13 mouse cellular contexts compared by ENCODE assay signal in the genomic region with DNA sequence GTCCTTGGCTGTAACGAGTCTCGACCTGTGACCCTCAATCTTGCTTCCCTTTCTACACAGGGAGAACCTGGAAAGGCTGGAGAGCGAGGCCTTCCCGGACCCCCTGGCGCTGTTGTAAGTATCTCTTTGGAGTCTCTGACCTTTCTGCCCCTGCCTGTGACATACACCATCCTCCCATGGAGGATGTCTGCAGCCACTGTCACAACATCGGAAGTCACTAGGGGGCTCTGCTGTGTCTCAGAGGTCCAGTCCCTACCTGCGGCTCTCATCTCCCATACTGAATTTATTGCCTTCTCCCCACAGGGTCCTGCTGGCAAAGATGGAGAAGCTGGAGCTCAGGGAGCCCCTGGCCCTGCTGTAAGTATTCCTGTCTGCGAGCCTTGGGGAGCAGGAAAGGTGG. TPM values are rescaled to one million over a fixed set of nuclear protein-coding genes. Genes with fewer than 3 reads are reported as not detected.
DNase-seq lines count a peak whose midpoint lies in the region; ATAC-seq and TF ChIP-seq lines count a peak whose summit lies in the region.
"Had no signal": no experiment of that assay in that cellular context is flagged by ENCODE, and none has a peak within 500 bp of the region (broad histone marks: within the 10 kb centered on the region; RNA-seq: fewer than 3 reads in every experiment).

No protein-coding gene starts in this region.

- H3K4me2 ChIP-seq in stomach, embryonic 15.5 days, result no peak overlapping the region
- H3K4me2 ChIP-seq: forebrain, embryonic 13.5 days had no signal

- no peak for ATAC-seq in stomach, embryonic 15.5 days (ENCODE audit: insufficient read depth, low FRiP score, low read depth)
- ATAC-seq: forebrain, embryonic 13.5 days; midbrain, embryonic 16.5 days had no signal

- no peaks in the 10 kb centered on the region for H3K9me3 ChIP-seq in stomach, embryonic 15.5 days
- H3K9me3 ChIP-seq: forebrain, embryonic 13.5 days had no signal

- no peak overlapping the region for H3K27ac ChIP-seq in heart, adult 2 months
- H3K27ac ChIP-seq in left cerebral cortex, adult 2 months, result no peak overlapping the region
- H3K27ac ChIP-seq in stomach, embryonic 15.5 days, result peak overlapping the region; percentile 75
- H3K27ac ChIP-seq: forebrain, embryonic 13.5 days had no signal

- no peaks in the 10 kb centered on the region for H3K4me1 ChIP-seq in heart, adult 2 months (ENCODE audit: control insufficient read depth, insufficient read depth, low read length)
- peaks cover 11% of the 10 kb centered on the region for H3K4me1 ChIP-seq in stomach, embryonic 15.5 days
- H3K4me1 ChIP-seq: forebrain, embryonic 13.5 days had no signal

- no peak overlapping the region for H3K4me3 ChIP-seq in heart, adult 2 months
- no peak overlapping the region for H3K4me3 ChIP-seq in left cerebral cortex, adult 2 months
- H3K4me3 ChIP-seq in stomach, embryonic 15.5 days (replicated peaks), result no peak overlapping the region
- H3K4me3 ChIP-seq: forebrain, embryonic 13.5 days had no signal

- intact Hi-C loops in heart, adult 2 months (cut with DNase I), result no loop called here
- intact Hi-C loops in left cerebral cortex, adult 2 months (cut with DNase I), result loop anchor here (10.0 kb wide), 1 partner anchor 161 kb away; no protein-coding TSS in a partner anchor
- intact Hi-C loops in left cerebral cortex, postnatal 14 days (cut with DNase I), result no loop called here
- intact Hi-C loops in left cerebral cortex, postnatal 25 days (cut with DNase I), result no loop called here

- no peaks in the 10 kb centered on the region for H3K27me3 ChIP-seq in heart, adult 2 months (ENCODE audit: control insufficient read depth, insufficient read depth, low read length)
- H3K27me3 ChIP-seq in stomach, embryonic 15.5 days (replicated peaks), result no peaks in the 10 kb centered on the region

- H3K79me2 ChIP-seq in heart, adult 2 months (replicated peaks; ENCODE audit: control insufficient read depth, insufficient read depth, low read length), result no peaks in the 10 kb centered on the region

- peak; percentile 52 for TF ChIP-seq CTCF in heart, adult 2 months (IDR thresholded peaks at IDR 0.05)
- TF ChIP-seq CTCF in left cerebral cortex, adult 2 months (IDR thresholded peaks at IDR 0.05), result peak; percentile 13
- TF ChIP-seq CTCF in brain, embryonic 14.5 days (IDR thresholded peaks at IDR 0.05; ENCODE audit: borderline replicate concordance, extremely low read depth, insufficient read depth, insufficient read length), result peak; percentile 5; the same call in 1 of the 2 replicates

- no peak for DNase-seq in heart, adult 2 months
- no peak for DNase-seq in heart, postnatal 4 days
- no peak for DNase-seq in left cerebral cortex, adult 2 months (ENCODE audit: extremely low spot score in 1 of 2, low spot score in 2 of 2)
- no peak for DNase-seq in left cerebral cortex, postnatal 14 days (ENCODE audit: low spot score in 2 of 2)
- DNase-seq in brain, embryonic 14.5 days (ENCODE audit: low read depth), result no peak
- DNase-seq in left cerebral cortex, postnatal 25 days (ENCODE audit: low spot score in 2 of 2), result no peak
- DNase-seq in left cerebral cortex, adult 11 months (ENCODE audit: low spot score), result no peak
- DNase-seq: cerebellum, adult 9-11 months had no signal

- 26% methylated on average over 8 of the region's 8 CpGs for WGBS in heart, adult 2 months
- WGBS in stomach, embryonic 15.5 days, result 25% methylated on average over 8 of the region's 8 CpGs

- H3K36me3 ChIP-seq in heart, adult 2 months (ENCODE audit: control insufficient read depth, insufficient read depth, low read length), result no peaks in the 10 kb centered on the region
- H3K36me3 ChIP-seq in stomach, embryonic 15.5 days, result peaks cover 70% of the 10 kb centered on the region

- H3K9ac ChIP-seq in heart, adult 2 months (ENCODE audit: low read depth, low read length), result no peak overlapping the region
- H3K9ac ChIP-seq in stomach, embryonic 15.5 days, result no peak overlapping the region
- H3K9ac ChIP-seq: forebrain, embryonic 13.5 days had no signal

- no peak for TF ChIP-seq EP300 in heart, adult 2 months (IDR thresholded peaks at IDR 0.05; ENCODE audit: insufficient read depth, low read depth, low read length)

- no peak for TF ChIP-seq POLR2A in heart, adult 2 months (IDR thresholded peaks at IDR 0.05; ENCODE audit: insufficient read depth, low read depth, low read length)
- TF ChIP-seq POLR2A in brain, embryonic 14.5 days (IDR thresholded peaks at IDR 0.05; ENCODE audit: borderline replicate concordance, extremely low read depth, insufficient read depth, insufficient read length, poor library complexity, severe bottlenecking), result no peak

RNA-seq across cellular contexts. Expression of a gene that starts 8.3 kb away (rescaled TPM):
- total RNA-seq in heart, adult 2 months (2021), result 10 to 100 TPM; 51.1 to 82.4 TPM
- 48.7 and 67.7 TPM in 2 replicates for polyA plus RNA-seq in heart, adult 2 months (2012; rRNA removed)
- total RNA-seq in heart, postnatal 4 days (2021), result 100 to 1,000 TPM; 861 to 965 TPM
- 10 to 100 TPM; 15.2 to 16.9 TPM for total RNA-seq in left cerebral cortex, adult 2 months (2021)
- total RNA-seq in left cerebral cortex, postnatal 14 days (2021), result 10 to 100 TPM; 50.1 to 54.5 TPM
- polyA plus RNA-seq in brain, embryonic 14.5 days (2012; rRNA removed), result 44.1 and 192 TPM in 2 replicates
- 1,375 and 1,459 TPM in 2 replicates for polyA plus RNA-seq in stomach, embryonic 15.5 days (2015; fragmentation: Nextera tagmentation; extraction: Ambion mirVana)
- 10 to 100 TPM; 22.8 to 31.9 TPM for total RNA-seq in left cerebral cortex, postnatal 25 days (2021)

RNA-seq across cellular contexts. Expression of a gene that starts 23.1 kb away (rescaled TPM):
- not detected for total RNA-seq in heart, adult 2 months (2021)
- 0.25 TPM in 1 of 2 replicates, not detected in the other for polyA plus RNA-seq in heart, adult 2 months (2012; rRNA removed)
- total RNA-seq in heart, postnatal 4 days (2021), result not detected
- not detected for total RNA-seq in left cerebral cortex, adult 2 months (2021)
- not detected for total RNA-seq in left cerebral cortex, postnatal 14 days (2021)
- polyA plus RNA-seq in brain, embryonic 14.5 days (2012; rRNA removed), result 0.09 TPM in 1 of 2 replicates, not detected in the other
- polyA plus RNA-seq in stomach, embryonic 15.5 days (2015; fragmentation: Nextera tagmentation; extraction: Ambion mirVana), result not detected in 2 replicates
- total RNA-seq in left cerebral cortex, postnatal 25 days (2021), result not detected
- total RNA-seq: layer of hippocampus, adult 8-10 months had no signal
- polyA plus RNA-seq: forebrain, embryonic 13.5 days; lung, embryonic 16.5 days; midbrain, embryonic 16.5 days had no signal

RNA-seq across cellular contexts. Expression of a gene that starts 31.8 kb away (rescaled TPM):
- total RNA-seq in heart, adult 2 months (2021), result 100 to 1,000 TPM; 149 to 200 TPM
- polyA plus RNA-seq in heart, adult 2 months (2012; rRNA removed), result 1,109 and 1,504 TPM in 2 replicates
- total RNA-seq in heart, postnatal 4 days (2021), result 10 to 100 TPM; 67.0 to 89.1 TPM
- total RNA-seq in left cerebral cortex, adult 2 months (2021), result under 1 TPM in 1 of 2 experiments, not detected in 1; 0.35 TPM
- under 1 TPM; 0.55 to 0.68 TPM for total RNA-seq in left cerebral cortex, postnatal 14 days (2021)
- 0.25 and 0.73 TPM in 2 replicates for polyA plus RNA-seq in brain, embryonic 14.5 days (2012; rRNA removed)
- polyA plus RNA-seq in stomach, embryonic 15.5 days (2015; fragmentation: Nextera tagmentation; extraction: Ambion mirVana), result 0.17 and 0.27 TPM in 2 replicates
- under 1 TPM in 1 of 2 experiments, not detected in 1; 0.46 TPM for total RNA-seq in left cerebral cortex, postnatal 25 days (2021)
- polyA plus RNA-seq: forebrain, embryonic 13.5 days had no signal

RNA-seq across cellular contexts. Expression of a gene that starts 46.5 kb away (rescaled TPM):
- total RNA-seq in heart, adult 2 months (2021), result 10 to 100 TPM; 49.3 to 52.0 TPM
- 22.3 and 23.8 TPM in 2 replicates for polyA plus RNA-seq in heart, adult 2 months (2012; rRNA removed)
- total RNA-seq in heart, postnatal 4 days (2021), result 10 to 100 TPM; 45.3 to 46.3 TPM
- 100 to 1,000 TPM; 709 to 735 TPM for total RNA-seq in left cerebral cortex, adult 2 months (2021)
- total RNA-seq in left cerebral cortex, postnatal 14 days (2021), result 100 to 1,000 TPM; 505 to 506 TPM
- 37.9 and 81.2 TPM in 2 replicates for polyA plus RNA-seq in brain, embryonic 14.5 days (2012; rRNA removed)
- 10.3 TPM in 2 replicates for polyA plus RNA-seq in stomach, embryonic 15.5 days (2015; fragmentation: Nextera tagmentation; extraction: Ambion mirVana)
- 100 to 1,000 TPM; 675 to 703 TPM for total RNA-seq in left cerebral cortex, postnatal 25 days (2021)

Comparison
In these comparisons a context has a peak if more than half of its experiments do, and no peak if none do; other contexts are left out.
1. RNA of a gene that starts 8.3 kb away (total RNA-seq): 861 to 965 TPM in heart, postnatal 4 days; 51.1 to 82.4 TPM in heart, adult 2 months, 50.1 to 54.5 TPM in left cerebral cortex, postnatal 14 days, 22.8 to 31.9 TPM in left cerebral cortex, postnatal 25 days and 15.2 to 16.9 TPM in left cerebral cortex, adult 2 months; every median in the first group is over 10 times any median in the second.
2. RNA of a gene that starts 31.8 kb away (total RNA-seq): 149 to 200 TPM in heart, adult 2 months and 67.0 to 89.1 TPM in heart, postnatal 4 days; 0.55 to 0.68 TPM in left cerebral cortex, postnatal 14 days, 0.46 TPM in left cerebral cortex, postnatal 25 days and 0.35 TPM in left cerebral cortex, adult 2 months; every median in the first group is over 10 times any median in the second.
3. Peak in every context shown above with its lines, with median percentiles within 50 percentile points of each other: CTCF ChIP-seq.